Mouse (Mus musculus) CH12.LX (cell line): Measurements from ENCODE around the gene Lpin1. TPM values are rescaled to one million over a fixed set of nuclear protein-coding genes. Genes with fewer than 3 reads are reported as not detected.

ENCODE experiments used
- DNase-seq: peaks from one replicate; pipeline ENCODE4 v3.0.0-alpha.2; 2013; ENCODE audit errors: extremely low read depth
- H3K27ac ChIP-seq: 2 replicates; pipeline ENCODE4 v1.5.1; 2012; ENCODE audit warnings: low read depth, mild to moderate bottlenecking, control low read depth, moderate library complexity; ENCODE audit not compliant: insufficient read depth
- H3K27me3 ChIP-seq: replicated peaks from 2 replicates; pipeline ENCODE3; 2012; ENCODE audit warnings: inconsistent platforms
- H3K36me3 ChIP-seq, 2 experiments: replicated peaks in 1 of 2; 2 replicates each; pipeline versions ENCODE3 to v1.6.1; 2012; ENCODE audit warnings: inconsistent platforms in 1 of 2, low read length in 1 of 2, mild to moderate bottlenecking in 1 of 2, mixed read lengths in 1 of 2, moderate library complexity in 1 of 2; ENCODE audit not compliant: control insufficient read depth in 1 of 2, insufficient read depth in 1 of 2
- H3K4me1 ChIP-seq, 2 experiments: 2 replicates each; pipeline ENCODE4 v1.6.1; 2012; ENCODE audit warnings: inconsistent platforms in 1 of 2, moderate library complexity in 1 of 2; ENCODE audit not compliant: insufficient read depth in 2 of 2, control insufficient read depth in 1 of 2
- H3K4me2 ChIP-seq: 2 replicates; pipeline ENCODE4 v1.6.1; 2012; ENCODE audit warnings: low read depth, mild to moderate bottlenecking, control low read depth; ENCODE audit not compliant: poor library complexity, insufficient read depth, severe bottlenecking
- H3K4me3 ChIP-seq, 3 experiments: fragments of 150-350 bp in 1 of 3; sonication (generic) in 1 of 3; replicated peaks in 1 of 3; 2 replicates each; pipeline versions ENCODE3 to v1.5.1; 2011 to 2012; ENCODE audit warnings: low read depth in 2 of 3, low read length in 2 of 3, mild to moderate bottlenecking in 2 of 3, moderate library complexity in 2 of 3, control low read depth in 1 of 3, improper control_type of control experiment in 1 of 3, inconsistent platforms in 1 of 3, mixed read lengths in 1 of 3; ENCODE audit not compliant: poor library complexity in 1 of 3
- H3K79me2 ChIP-seq: replicated peaks from 2 replicates; pipeline ENCODE4 v1.6.1; 2012; ENCODE audit warnings: mild to moderate bottlenecking, moderate library complexity; ENCODE audit not compliant: control insufficient read depth, poor library complexity, insufficient read depth, severe bottlenecking; ENCODE audit errors: extremely low read depth
- H3K9ac ChIP-seq: 2 replicates; pipeline ENCODE4 v1.6.1; 2012; ENCODE audit warnings: low read depth, mild to moderate bottlenecking, control low read depth, moderate library complexity; ENCODE audit not compliant: insufficient read depth
- H3K9me3 ChIP-seq: replicated peaks from 2 replicates; pipeline ENCODE3; 2012; ENCODE audit warnings: low read length, inconsistent platforms, mixed read lengths
- CTCF ChIP-seq, 2 experiments: IDR thresholded peaks in 1 of 2; conservative IDR thresholded peaks in 1 of 2; 2 replicates each; pipeline ENCODE4 v1.5.1; 2011 to 2012; ENCODE audit warnings: low read depth in 2 of 2, low read length in 2 of 2, improper control_type of control experiment in 1 of 2, inconsistent platforms in 1 of 2, mild to moderate bottlenecking in 1 of 2, moderate library complexity in 1 of 2
- GABPA ChIP-seq: IDR thresholded peaks from 2 replicates; pipeline ENCODE4 v1.6.1; 2012; ENCODE audit warnings: low read depth, low read length, improper control_type of control experiment, inconsistent platforms; ENCODE audit not compliant: insufficient replicate concordance
- JUN ChIP-seq: IDR thresholded peaks from 2 replicates; pipeline ENCODE4 v1.6.1; 2011; ENCODE audit warnings: low read depth, mild to moderate bottlenecking, low read length, improper control_type of control experiment, moderate library complexity; ENCODE audit not compliant: insufficient read depth
- MAFK ChIP-seq: IDR thresholded peaks from 2 replicates; pipeline ENCODE4 v1.6.1; 2011; ENCODE audit warnings: low read length, improper control_type of control experiment; ENCODE audit not compliant: insufficient replicate concordance
- MAZ ChIP-seq: IDR thresholded peaks from 2 replicates; pipeline ENCODE4 v1.6.1; 2012; ENCODE audit warnings: low read depth, mild to moderate bottlenecking, inconsistent platforms, low read length, improper control_type of control experiment, moderate library complexity
- MEF2A ChIP-seq: IDR thresholded peaks from 2 replicates; pipeline ENCODE4 v1.6.1; 2014; ENCODE audit warnings: low read depth, mild to moderate bottlenecking, inconsistent platforms, low read length, improper control_type of control experiment, borderline replicate concordance
- NELFE ChIP-seq: IDR thresholded peaks from 2 replicates; pipeline ENCODE4 v1.6.1; 2011; ENCODE audit warnings: low read depth, low read length, improper control_type of control experiment
- NRF1 ChIP-seq: IDR thresholded peaks from 2 replicates; pipeline ENCODE4 v1.6.1; 2014; ENCODE audit warnings: low read depth, mild to moderate bottlenecking, inconsistent platforms, low read length, improper control_type of control experiment, moderate library complexity
- PAX5 ChIP-seq: IDR thresholded peaks from 2 replicates; pipeline ENCODE4 v1.6.1; 2012; ENCODE audit warnings: low read length, inconsistent platforms, mixed read lengths
- RAD21 ChIP-seq: IDR thresholded peaks from 2 replicates; pipeline ENCODE4 v1.6.1; 2011; ENCODE audit warnings: low read depth, mild to moderate bottlenecking, low read length, improper control_type of control experiment, moderate library complexity
- RCOR1 ChIP-seq: conservative IDR thresholded peaks from 2 replicates; pipeline ENCODE4 v1.6.1; 2012; ENCODE audit warnings: low read depth, mild to moderate bottlenecking, inconsistent platforms, low read length, improper control_type of control experiment
- SIN3A ChIP-seq: IDR thresholded peaks from 2 replicates; pipeline ENCODE4 v1.6.1; 2012; ENCODE audit warnings: low read length, improper control_type of control experiment, inconsistent platforms
- SMC3 ChIP-seq: IDR thresholded peaks from 2 replicates; pipeline ENCODE4 v1.6.1; 2011; ENCODE audit warnings: low read depth, low read length, improper control_type of control experiment
- TBP ChIP-seq: conservative IDR thresholded peaks from 2 replicates; pipeline ENCODE4 v1.6.1; 2011; ENCODE audit warnings: low read depth, low read length, improper control_type of control experiment
- USF2 ChIP-seq: conservative IDR thresholded peaks from 2 replicates; pipeline ENCODE4 v1.6.1; 2011; ENCODE audit warnings: low read depth, low read length, improper control_type of control experiment
- ZC3H11A ChIP-seq: IDR thresholded peaks from 2 replicates; pipeline ENCODE4 v1.6.1; 2012; ENCODE audit warnings: low read depth, mild to moderate bottlenecking, inconsistent platforms, low read length, improper control_type of control experiment
- dilution Hi-C: fragments of 300-500 bp; cut with MboI; formaldehyde crosslinking; loops from 2 replicates; pipeline ENCODE4 v1.14.3; 2020; ENCODE audit warnings: low sequenced_read_pairs; ENCODE audit not compliant: extremely low pct_unique_long_range_greater_than_20kb, extremely low pct_ligation_motif_present
- in situ Hi-C: fragments of 300-500 bp; cut with MboI; formaldehyde crosslinking; loops from 3 replicates; pipeline ENCODE4 v1.14.3; 2019; ENCODE audit warnings: low sequenced_read_pairs, low pct_ligation_motif_present, low pct_unique_long_range_greater_than_20kb, mixed read lengths
- polyA plus RNA-seq: library from polyadenylated mRNA; unstranded; fragments of >175 nt; gene quantifications from 2 replicates; pipeline ENCODE4 v1.2.1, GENCODE M21; 2012; ENCODE audit warnings: low read depth; ENCODE audit not compliant: insufficient read length
- total RNA-seq, 2 experiments: library from RNA; depleted of rRNA; stranded (reverse); fragments of 300-350 nt in 1 of 2; fragments of >200 nt in 1 of 2; gene quantifications; 2 replicates each; pipeline ENCODE4 v1.2.3; 2012 to 2014

The Lpin1 gene
- total and polyA plus RNA-seq, 3 experiments: 6.1 to 7.5 (median 6.7) TPM

GRCm38 (mm10) chr12:16570371-16571060, 40.2 kb downstream of the Lpin1 start:
- peaks cover 38 to 85% of the 10 kb centered on the region in 2 experiments for H3K36me3 ChIP-seq
- no peak for DNase-seq
- peaks cover 3% of the 10 kb centered on the region for H3K9me3 ChIP-seq
- no peak for TF ChIP-seq MEF2A
- peak; percentile 20 to 33; a peak in 3 of 4 replicates for TF ChIP-seq CTCF (conservative IDR thresholded peaks at IDR 0.05 in 1 of 2, IDR thresholded peaks at IDR 0.05 in 1 of 2; ENCODE audit: low read depth in 2 of 2, low read length in 2 of 2)
- no peak overlapping the region for H3K4me3 ChIP-seq
- dilution Hi-C loops: no loop called here
- H3K27me3 ChIP-seq: no peaks in the 10 kb centered on the region
- in situ Hi-C loops: no loop called here
- H3K79me2 ChIP-seq: no peaks in the 10 kb centered on the region
- H3K4me1 ChIP-seq: 0 out of 4 replicates have a peak, but pooled peaks cover 0 to 2% of the 10 kb centered on the region in 2 experiments
- H3K9ac ChIP-seq: no peak overlapping the region
- H3K4me2 ChIP-seq: no peak overlapping the region
- H3K27ac ChIP-seq: no peak overlapping the region

- Histone ChIP-seq H3K79me2 (no peaks in the 10 kb centered on the region), H3K27me3 (no peaks in the 10 kb centered on the region), H3K4me2 (no peak overlapping the region), H3K36me3 (peaks cover 43 to 86% of the 10 kb centered on the region in 2 experiments), H3K9me3 (peaks cover 3% of the 10 kb centered on the region), H3K9ac (no peak overlapping the region), H3K27ac (no peak overlapping the region), H3K4me1 (0 out of 4 replicates have a peak, but pooled peaks cover 0 to 2% of the 10 kb centered on the region in 2 experiments), H3K4me3 (no peak overlapping the region)
- no peak for DNase-seq
- in situ Hi-C loops (loop anchor here (5.0 kb wide), 1 partner anchor 63 kb away; no protein-coding TSS in a partner anchor), dilution Hi-C loops (no loop called here)
- TF ChIP-seq GABPA (no peak), MAFK (no peak), RCOR1 (no peak), MAZ (no peak), TBP (no peak), NELFE (no peak), USF2 (no peak), NRF1 (no peak)
Measured at GRCm38 (mm10) chr12:16568936-16569650, 41.7 kb downstream of the Lpin1 start.

- H3K9ac ChIP-seq: no peak overlapping the region
- H3K9me3 ChIP-seq: peaks cover 3% of the 10 kb centered on the region
- in situ Hi-C loops: loop anchor here (5.0 kb wide), 1 partner anchor 64 kb away; no protein-coding TSS in a partner anchor
- H3K36me3 ChIP-seq: peaks cover 43 to 86% of the 10 kb centered on the region in 2 experiments
- no peak overlapping the region for H3K4me2 ChIP-seq
- 0 out of 4 replicates have a peak, but pooled peaks cover 0 to 2% of the 10 kb centered on the region in 2 experiments for H3K4me1 ChIP-seq
- H3K27ac ChIP-seq: no peak overlapping the region
- H3K27me3 ChIP-seq: no peaks in the 10 kb centered on the region
- TF ChIP-seq PAX5 (no peak), RCOR1 (no peak), MAFK (peak; percentile 70), SMC3 (peak; percentile 84), JUN (no peak), RAD21 (peak; percentile 94), CTCF (conservative IDR thresholded peaks at IDR 0.05 in 1 of 2, IDR thresholded peaks at IDR 0.05 in 1 of 2; ENCODE audit: low read depth in 2 of 2, low read length in 2 of 2) (peak; percentile 60 to 94), ZC3H11A (peak; percentile 47; the same call in 1 of the 2 replicates), SIN3A (no peak), MAZ (no peak), NRF1 (0 out of 2 replicates have a peak, but pooled peaks have one; percentile 20)
- dilution Hi-C loops: no loop called here
- no peak overlapping the region for H3K4me3 ChIP-seq
- DNase-seq: peak; percentile 71
- no peaks in the 10 kb centered on the region for H3K79me2 ChIP-seq
Measured at GRCm38 (mm10) chr12:16568496-16568895, 42.3 kb downstream of the Lpin1 start.
